Mouse (Mus musculus) liver, postnatal 0 days (tissue): ENCODE measurements around the gene Dpf3.

Source experiments
- CTCF ChIP-seq: sonication (generic); IDR thresholded peaks from 2 replicates; pipeline ENCODE4 v1.5.1; 2016; ENCODE audit warnings: antibody characterized with exemption, low read depth
- EP300 ChIP-seq: IDR thresholded peaks from 2 replicates; pipeline ENCODE4 v1.6.1; 2016; ENCODE audit warnings: antibody characterized with exemption, low read depth, mild to moderate bottlenecking

- TF ChIP-seq CTCF: no peak
- TF ChIP-seq EP300: no peak
Observed at GRCm38 (mm10) chr12:83492808-83493207, 5.3 kb upstream of the Dpf3 start.
